In the genomic region with DNA sequence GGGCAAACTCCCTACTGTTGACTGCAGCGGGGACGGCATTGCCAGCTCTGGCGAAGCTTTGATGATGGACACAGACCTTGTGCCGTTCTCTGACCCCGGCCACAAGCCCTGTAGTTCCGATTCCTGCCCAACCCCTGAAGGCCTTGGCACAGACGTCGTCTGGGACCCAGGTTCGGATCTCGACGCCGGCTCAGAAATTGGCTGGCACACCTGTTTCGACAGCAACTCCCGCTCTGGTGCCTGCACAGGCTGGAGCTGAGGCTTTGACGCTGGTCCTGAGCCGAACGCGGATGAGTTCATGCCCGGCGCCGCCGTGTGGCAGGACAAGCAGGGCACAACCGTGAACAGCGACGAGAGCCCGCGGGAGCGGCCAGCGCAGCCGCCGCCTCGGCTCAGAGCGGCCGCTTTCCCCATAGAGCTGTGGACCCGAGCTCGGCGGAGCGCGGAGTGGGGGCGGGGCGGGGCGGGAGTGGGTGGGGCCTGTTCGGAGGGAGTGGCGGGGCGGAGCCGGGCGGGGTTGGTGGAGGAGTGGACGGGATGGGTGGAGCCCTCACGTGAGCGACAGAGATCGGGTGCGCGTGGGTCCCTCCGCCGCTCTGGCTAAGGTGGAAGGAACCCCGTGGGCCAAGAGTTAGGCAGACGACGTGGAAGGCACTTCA, we compare ENCODE assay signal across 8 mouse cellular contexts. TPM values are rescaled to one million over a fixed set of nuclear protein-coding genes. Genes with fewer than 3 reads are reported as not detected.
DNase-seq lines count a peak whose midpoint lies in the region; ATAC-seq and TF ChIP-seq lines count a peak whose summit lies in the region.

Gene Osbp2 (minus strand): TSS at position 450 of the 659 bp plus-strand sequence.

- peak within 1 kb of the TSS; percentile 84 for H3K4me2 ChIP-seq in forebrain, embryonic 15.5 days (replicated peaks)
- H3K4me2 ChIP-seq in lung, embryonic 16.5 days (ENCODE audit: low read depth, low read length), result peak within 1 kb of the TSS; percentile 92

- no peak for TF ChIP-seq POLR2A in ES-Bruce4 (IDR thresholded peaks at IDR 0.05; ENCODE audit: insufficient read depth, low read length)
- TF ChIP-seq POLR2A in thymus, adult 2 months (IDR thresholded peaks at IDR 0.05; ENCODE audit: control insufficient read depth, extremely low read depth, insufficient read depth, low read length, poor library complexity), result no peak

- no peak for TF ChIP-seq EP300 in ES-Bruce4 (IDR thresholded peaks at IDR 0.05; ENCODE audit: insufficient read depth, low read depth, low read length)

- peak within 1 kb of the TSS; percentile 20; the same call in 1 of the 2 replicates for H3K9ac ChIP-seq in ES-Bruce4 (ENCODE audit: low read depth, poor library complexity, severe bottlenecking)
- peak within 1 kb of the TSS; percentile 56 for H3K9ac ChIP-seq in forebrain, embryonic 15.5 days (replicated peaks)
- peak within 1 kb of the TSS; percentile 63 for H3K9ac ChIP-seq in lung, embryonic 16.5 days (ENCODE audit: low read length)

- no peak within 1 kb of the TSS for H3K27ac ChIP-seq in ES-Bruce4 (ENCODE audit: insufficient read depth, low read length)
- H3K27ac ChIP-seq in forebrain, embryonic 15.5 days (replicated peaks), result 0 out of 2 replicates have a peak within 1 kb of the TSS, but pooled peaks have one; percentile 4
- no peak within 1 kb of the TSS for H3K27ac ChIP-seq in lung, embryonic 16.5 days (ENCODE audit: low read length)
- H3K27ac ChIP-seq in thymus, adult 2 months (ENCODE audit: control insufficient read depth, insufficient read depth, low read length), result no peak within 1 kb of the TSS

- no peaks in the 10 kb centered on the region for H3K4me1 ChIP-seq in ES-Bruce4 (ENCODE audit: control insufficient read depth, insufficient read depth, low read length)
- H3K4me1 ChIP-seq in forebrain, embryonic 15.5 days, result peaks cover 13% of the 10 kb centered on the region
- 0 out of 2 replicates have a peak, but pooled peaks cover 4% of the 10 kb centered on the region for H3K4me1 ChIP-seq in lung, embryonic 16.5 days (replicated peaks; ENCODE audit: control insufficient read depth, insufficient read depth, low read length)
- H3K4me1 ChIP-seq in thymus, adult 2 months (replicated peaks; ENCODE audit: control insufficient read depth, insufficient read depth, low read length), result peaks cover 6% of the 10 kb centered on the region; the same call in 1 of the 2 replicates

- DNase-seq in cerebellum, adult 11-12 months, result peak; percentile 92
- DNase-seq in heart, postnatal 4 days, result peak; percentile 78
- DNase-seq in layer of hippocampus, adult 9-11 months, result peak; percentile 80
- DNase-seq in ovary, adult 18-20 months (ENCODE audit: low spot score), result peak; percentile 69
- DNase-seq in thymus, adult 2 months, result peak; percentile 55

- TF ChIP-seq CTCF in ES-Bruce4 (IDR thresholded peaks at IDR 0.05; ENCODE audit: low read depth, low read length), result no peak
- no peak for TF ChIP-seq CTCF in thymus, adult 2 months (IDR thresholded peaks at IDR 0.05; ENCODE audit: borderline replicate concordance, control insufficient read depth, extremely low read depth, insufficient read depth, low read length, poor library complexity)

- ATAC-seq in forebrain, embryonic 15.5 days (replicated peaks), result peak; percentile 94
- peak; percentile 97 for ATAC-seq in lung, embryonic 16.5 days (ENCODE audit: low read depth)

- 0 out of 2 replicates have a peak, but pooled peaks cover 3% of the 10 kb centered on the region for H3K27me3 ChIP-seq in ES-Bruce4 (ENCODE audit: control insufficient read depth, insufficient read depth, low read length, poor library complexity, severe bottlenecking)
- H3K27me3 ChIP-seq in forebrain, embryonic 15.5 days, result 0 out of 2 replicates have a peak, but pooled peaks cover 2% of the 10 kb centered on the region
- H3K27me3 ChIP-seq in lung, embryonic 16.5 days (ENCODE audit: control insufficient read depth, insufficient read depth, low read depth, low read length), result peaks cover 10% of the 10 kb centered on the region
- H3K27me3 ChIP-seq in thymus, adult 2 months (ENCODE audit: control insufficient read depth, insufficient read depth, low read length), result no peaks in the 10 kb centered on the region

- WGBS in forebrain, embryonic 15.5 days, result 2% methylated on average over 58 of the region's 58 CpGs
- 4% methylated on average over 56 of the region's 58 CpGs for WGBS in lung, embryonic 16.5 days
- WGBS in thymus, adult 2 months, result 6% methylated on average over 51 of the region's 58 CpGs

- peak within 1 kb of the TSS; percentile 65 for H3K4me3 ChIP-seq in ES-Bruce4 (ENCODE audit: low read depth, low read length)
- H3K4me3 ChIP-seq in forebrain, embryonic 15.5 days, result peak within 1 kb of the TSS; percentile 48
- peak within 1 kb of the TSS; percentile 55 for H3K4me3 ChIP-seq in lung, embryonic 16.5 days (ENCODE audit: low read length)
- H3K4me3 ChIP-seq in thymus, adult 2 months (ENCODE audit: control insufficient read depth, insufficient read depth, low read length), result peak within 1 kb of the TSS; percentile 45

- H3K36me3 ChIP-seq in ES-Bruce4 (ENCODE audit: control insufficient read depth, insufficient read depth, low read length, poor library complexity, severe bottlenecking), result no peaks in the 10 kb centered on the region
- H3K36me3 ChIP-seq in forebrain, embryonic 15.5 days, result no peaks in the 10 kb centered on the region
- H3K36me3 ChIP-seq in lung, embryonic 16.5 days (ENCODE audit: control insufficient read depth, insufficient read depth, low read length), result no peaks in the 10 kb centered on the region
- no peaks in the 10 kb centered on the region for H3K36me3 ChIP-seq in thymus, adult 2 months (ENCODE audit: control insufficient read depth, insufficient read depth, low read length)

- no peaks in the 10 kb centered on the region for H3K9me3 ChIP-seq in ES-Bruce4 (replicated peaks; ENCODE audit: control insufficient read depth, insufficient read depth, low read length, poor library complexity, severe bottlenecking)
- H3K9me3 ChIP-seq in forebrain, embryonic 15.5 days, result no peaks in the 10 kb centered on the region
- H3K9me3 ChIP-seq in lung, embryonic 16.5 days (ENCODE audit: control insufficient read depth, low read length), result no peaks in the 10 kb centered on the region

RNA-seq across cellular contexts. Expression of gene Osbp2, which starts in this region (rescaled TPM):
- polyA plus RNA-seq in ES-Bruce4 (2011; ENCODE audit: insufficient read depth, insufficient read length, low read depth, missing spikeins), result 0.67 and 1.5 TPM in 2 replicates
- 11.9 and 14.6 TPM in 2 replicates for polyA plus RNA-seq in forebrain, embryonic 15.5 days (2015; fragmentation: Nextera tagmentation; extraction: Ambion mirVana)
- 1 to 10 TPM; 5.4 to 6.1 TPM for total RNA-seq in heart, postnatal 4 days (2021)
- 0.23 and 0.60 TPM in 2 replicates for polyA plus RNA-seq in lung, embryonic 16.5 days (2015; fragmentation: Nextera tagmentation; extraction: Ambion mirVana)
- polyA plus RNA-seq in thymus, adult 2 months (2012; rRNA removed), result 0.27 and 1.1 TPM in 2 replicates

Comparison
In these comparisons a context has a peak if more than half of its experiments do, and no peak if none do; other contexts are left out.
1. Peak in ATAC-seq, H3K4me3 ChIP-seq, H3K9ac ChIP-seq and H3K4me2 ChIP-seq in lung, embryonic 16.5 days; RNA of the gene not detected or under 1 TPM.